Mouse (Mus musculus): Measurements from ENCODE around the gene Ptpn14. TPM values are rescaled to one million over a fixed set of nuclear protein-coding genes. Genes with fewer than 3 reads are reported as not detected.
"Not testable (repeated sequence)": the region's sequence is repeated elsewhere in the genome, so short reads cannot be mapped to it uniquely, and the experiment has no call there.

The Ptpn14 gene
- 10 to 100 TPM; 14.5 to 14.8 TPM for total RNA-seq (2021)
- long read RNA-seq, experiment 1, partial matches to known transcripts, result 2 of 4 reads
- long read RNA-seq, experiment 1, other reads (novel, unspliced or antisense), result 2 of 4 reads
- long read RNA-seq, experiment 2, partial matches to known transcripts, result 0 of 3 reads
- long read RNA-seq, experiment 2, other reads (novel, unspliced or antisense), result 3 of 3 reads

DNA sequence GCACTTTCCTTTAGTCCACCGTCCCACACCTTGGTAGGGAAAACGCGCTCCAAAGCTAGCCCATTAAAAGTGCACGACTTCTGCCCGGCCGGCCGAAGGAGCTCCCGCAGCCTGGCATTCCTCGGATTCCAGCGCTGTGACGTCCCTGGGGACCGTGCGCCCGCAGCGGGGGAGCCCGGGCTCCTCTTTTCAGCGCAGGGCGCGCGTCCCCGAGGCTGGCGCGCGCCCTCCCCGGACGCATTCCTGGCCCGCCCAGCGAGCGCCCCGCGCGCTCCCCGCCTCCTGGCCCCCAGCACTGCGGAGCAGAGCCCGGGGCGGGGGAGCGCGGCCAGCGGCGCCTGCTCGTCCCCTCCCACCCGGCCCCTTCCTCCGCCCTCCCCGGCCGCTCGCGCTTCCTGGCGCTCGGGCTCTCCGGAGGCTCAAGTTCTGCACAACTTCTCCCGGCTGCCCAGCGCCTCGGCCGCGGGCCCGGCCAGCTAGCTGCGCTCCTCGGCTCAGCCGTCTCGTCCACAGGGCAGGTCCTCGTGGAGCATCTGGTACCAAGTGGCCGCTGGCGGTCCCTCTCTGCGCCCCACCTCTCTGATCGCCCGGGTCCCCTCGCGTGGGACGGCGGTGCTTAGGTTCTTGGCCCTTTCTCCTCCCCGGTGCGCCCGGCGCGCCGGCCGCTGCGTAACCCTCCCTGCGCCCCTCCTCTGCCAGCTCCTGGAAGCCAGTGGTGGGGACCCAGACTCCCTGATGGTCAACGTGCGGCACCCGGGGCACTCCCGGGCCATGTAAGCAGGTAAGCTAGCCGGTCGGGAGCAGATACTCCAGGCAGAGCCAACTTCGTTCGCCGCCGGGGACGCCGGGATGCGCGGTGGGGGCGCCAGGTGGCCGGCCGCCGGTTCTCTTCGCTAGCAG lies at the start of gene Ptpn14:
Gene Ptpn14 (plus strand): TSS at position 385 of the 900 bp plus-strand sequence.
- no peak for TF ChIP-seq CTCF (conservative IDR thresholded peaks at IDR 0.05)
- no peak for DNase-seq (ENCODE audit: low spot score in 2 of 2)
- H3K27ac ChIP-seq, result peak within 1 kb of the TSS; percentile 76
- H3K4me3 ChIP-seq, result peak within 1 kb of the TSS; percentile 63

DNA sequence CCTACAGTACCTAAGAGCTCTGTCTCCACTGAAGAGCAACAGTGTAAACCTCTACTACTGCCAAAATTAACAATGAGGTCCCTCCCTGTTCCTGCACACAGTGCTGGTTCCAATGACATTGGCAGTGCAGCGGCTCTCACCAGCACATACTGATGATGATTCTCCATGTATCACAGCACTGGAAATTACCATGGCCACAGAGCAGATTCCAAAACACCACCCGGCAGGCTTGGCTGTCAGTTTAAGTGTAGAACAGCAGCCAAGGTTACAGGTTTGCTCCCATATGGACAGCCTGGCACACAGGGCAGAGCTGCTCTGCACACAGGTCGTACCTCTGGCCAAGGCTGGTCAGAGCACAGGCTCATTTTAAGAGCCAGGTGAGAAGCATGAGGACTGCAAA lies 48.5 kb upstream of the Ptpn14 start:
- peak overlapping the region; percentile 52; the same call in 1 of the 2 replicates for H3K27ac ChIP-seq
- H3K4me3 ChIP-seq, result no peak overlapping the region
- no peak for TF ChIP-seq CTCF (conservative IDR thresholded peaks at IDR 0.05)
- no peak for DNase-seq (ENCODE audit: low spot score in 2 of 2)

DNA sequence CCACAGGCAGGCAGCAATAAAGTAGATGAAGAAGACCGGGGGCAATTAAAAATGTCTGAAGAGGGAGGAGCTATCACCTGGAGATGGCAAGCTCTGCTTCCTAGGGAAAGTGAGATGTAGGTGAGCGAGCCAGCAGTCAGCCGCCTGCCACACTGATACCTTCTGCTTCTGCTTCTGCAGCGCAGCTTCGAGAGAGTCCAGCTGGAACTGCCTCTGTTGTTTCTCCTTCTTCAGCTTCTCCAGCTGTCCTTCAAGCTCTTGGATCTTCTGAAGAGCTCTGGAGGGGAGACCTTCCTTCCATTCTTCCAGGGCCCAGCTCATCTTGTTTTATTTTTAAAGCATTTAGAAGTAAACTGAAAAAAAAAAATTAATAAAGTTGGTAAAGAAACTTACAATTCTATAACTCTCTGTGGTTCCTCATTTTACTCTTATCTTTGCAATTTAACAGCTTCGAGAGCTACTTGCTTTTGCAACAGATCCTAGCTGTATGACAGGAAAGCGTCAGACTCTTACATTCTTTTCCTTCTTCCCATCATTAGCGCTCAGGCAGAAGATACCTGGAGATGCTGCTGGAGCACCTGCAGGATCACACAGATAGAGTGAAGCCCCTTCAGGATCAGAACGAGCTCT lies 43.2 kb upstream of the Ptpn14 start:
- H3K4me3 ChIP-seq, result no peak overlapping the region
- H3K27ac ChIP-seq, result no peak overlapping the region
- no peak for TF ChIP-seq CTCF (conservative IDR thresholded peaks at IDR 0.05)
- no peak for DNase-seq (ENCODE audit: low spot score in 2 of 2)

DNA sequence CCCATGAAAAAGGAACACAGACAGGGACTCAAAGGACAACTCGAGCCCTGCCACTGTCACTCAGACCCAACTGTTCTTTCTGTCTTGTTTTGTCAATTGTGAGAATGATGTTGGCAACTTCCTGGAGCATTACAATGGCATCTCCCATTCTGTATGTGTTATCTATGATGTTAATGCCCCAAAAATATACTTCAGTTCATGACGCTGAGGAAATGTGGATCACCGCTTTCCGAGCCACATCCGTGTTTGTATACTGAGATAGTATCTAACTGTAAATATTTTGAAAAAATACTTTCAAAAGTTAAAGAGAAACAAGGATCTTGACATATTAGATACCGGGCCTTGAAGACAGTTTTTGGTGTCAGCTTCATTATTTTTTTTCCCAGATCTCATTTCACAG lies 42.0 kb upstream of the Ptpn14 start:
- no peak overlapping the region for H3K4me3 ChIP-seq
- DNase-seq (ENCODE audit: low spot score in 2 of 2), result no peak
- H3K27ac ChIP-seq, result no peak overlapping the region
- no peak for TF ChIP-seq CTCF (conservative IDR thresholded peaks at IDR 0.05)

DNA sequence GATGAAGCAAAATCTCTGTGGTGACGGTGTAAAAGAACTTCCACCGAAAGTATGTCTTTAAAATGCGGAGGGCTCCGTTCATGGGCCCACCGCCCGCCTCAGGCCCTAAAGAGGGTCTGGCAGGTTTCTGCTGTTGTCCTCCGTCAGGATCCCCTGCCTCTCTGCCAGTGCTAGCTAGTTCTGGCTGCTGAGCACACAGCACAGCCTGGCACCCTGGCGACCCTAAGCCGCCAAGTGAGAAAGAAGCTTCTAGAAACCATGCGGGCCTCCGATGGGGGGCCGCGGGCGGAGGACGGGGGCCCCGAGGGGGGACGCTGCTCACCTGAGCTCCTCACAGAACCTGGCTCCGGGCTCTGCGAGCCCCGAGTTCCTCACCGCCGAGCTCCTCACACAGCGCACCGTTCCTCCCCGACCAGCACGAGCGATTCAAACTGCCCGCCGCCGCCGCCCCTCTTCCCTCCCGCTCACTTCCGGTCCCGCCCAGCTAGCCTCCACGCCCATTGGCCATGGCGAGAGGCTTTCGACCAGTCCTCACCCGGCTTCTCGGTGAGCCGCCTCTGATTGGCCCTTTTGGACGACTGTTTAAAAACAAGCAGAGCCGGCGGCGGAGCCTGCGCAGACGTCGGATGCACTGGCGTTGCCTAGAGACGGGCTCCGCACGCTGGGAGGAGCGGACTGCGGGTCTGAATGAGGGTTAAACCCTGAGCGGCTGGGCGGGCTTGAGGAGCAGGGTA lies 40.2 kb upstream of the Ptpn14 start, which contains the start of gene Cenpf:
Gene Cenpf (minus strand): TSS at position 433 of the 734 bp plus-strand sequence.
- peak within 1 kb of the TSS; percentile 69 for H3K4me3 ChIP-seq
- no peak for TF ChIP-seq CTCF (conservative IDR thresholded peaks at IDR 0.05)
- DNase-seq (ENCODE audit: low spot score in 2 of 2), result peak; percentile 97 to 98
- H3K27ac ChIP-seq, result peak within 1 kb of the TSS; percentile 61; the same call in 1 of the 2 replicates

DNA sequence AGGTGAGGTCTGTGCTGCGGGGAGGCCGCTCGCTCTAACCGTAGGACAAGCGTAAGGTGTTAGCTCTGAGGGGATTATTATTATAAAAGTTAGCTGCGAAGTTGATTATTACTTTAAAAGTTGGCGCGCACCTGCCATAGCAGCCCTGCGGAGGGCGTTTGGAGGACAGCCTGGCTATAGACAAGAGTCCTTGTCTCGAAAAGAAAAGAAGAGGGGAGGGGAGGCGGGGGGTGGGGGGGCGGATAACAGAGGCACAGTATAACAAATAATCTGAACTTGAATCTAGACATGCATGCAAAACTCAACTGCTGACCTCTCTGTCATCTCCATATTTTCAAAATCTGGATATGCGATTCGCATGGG lies 39.7 kb upstream of the Ptpn14 start:
- no peak for DNase-seq (ENCODE audit: low spot score in 2 of 2)
- TF ChIP-seq CTCF (conservative IDR thresholded peaks at IDR 0.05), result no peak
- Histone ChIP-seq H3K27ac (peak overlapping the region; percentile 61; the same call in 1 of the 2 replicates), H3K4me3 (peak overlapping the region; percentile 69)

DNA sequence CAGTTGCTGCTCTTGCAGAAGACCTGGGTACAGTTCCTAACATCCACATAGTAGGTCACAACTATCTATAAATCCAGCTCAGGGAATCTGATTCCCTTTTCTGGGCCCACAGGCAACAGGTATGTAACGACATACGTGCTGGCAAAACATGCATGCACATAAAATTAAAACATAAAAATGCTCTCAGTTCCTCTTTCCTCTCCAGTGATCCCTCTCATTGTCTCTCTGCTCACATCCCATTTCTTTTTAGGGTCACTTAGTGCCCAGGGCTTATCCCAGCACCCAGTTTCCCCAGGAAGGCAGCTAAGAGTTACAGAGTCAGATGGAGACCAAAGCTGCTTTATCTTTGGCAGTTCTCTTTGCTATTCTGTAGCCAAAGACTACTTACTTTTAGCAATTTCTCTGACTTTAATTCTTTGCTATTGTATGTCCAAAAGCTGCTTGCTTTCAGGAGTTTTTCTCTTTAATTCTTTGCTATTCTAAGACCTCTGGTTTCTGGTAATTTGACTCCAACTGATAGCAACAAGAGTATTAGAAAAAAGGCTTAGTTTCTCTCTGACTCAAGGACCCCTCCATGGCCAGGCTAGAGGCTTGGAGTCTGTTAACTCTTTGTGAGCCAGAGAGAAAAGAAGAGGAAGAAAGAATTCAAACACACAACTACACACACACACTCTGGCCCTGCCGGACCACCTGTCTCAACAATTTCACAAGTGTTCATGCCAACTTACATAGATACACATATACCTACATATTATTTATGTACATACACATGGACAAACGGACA lies 38.8 kb upstream of the Ptpn14 start:
- no peak for DNase-seq (ENCODE audit: low spot score in 2 of 2)
- peak overlapping the region; percentile 69 for H3K4me3 ChIP-seq
- peak overlapping the region; percentile 61; the same call in 1 of the 2 replicates for H3K27ac ChIP-seq
- no peak for TF ChIP-seq CTCF (conservative IDR thresholded peaks at IDR 0.05)

DNA sequence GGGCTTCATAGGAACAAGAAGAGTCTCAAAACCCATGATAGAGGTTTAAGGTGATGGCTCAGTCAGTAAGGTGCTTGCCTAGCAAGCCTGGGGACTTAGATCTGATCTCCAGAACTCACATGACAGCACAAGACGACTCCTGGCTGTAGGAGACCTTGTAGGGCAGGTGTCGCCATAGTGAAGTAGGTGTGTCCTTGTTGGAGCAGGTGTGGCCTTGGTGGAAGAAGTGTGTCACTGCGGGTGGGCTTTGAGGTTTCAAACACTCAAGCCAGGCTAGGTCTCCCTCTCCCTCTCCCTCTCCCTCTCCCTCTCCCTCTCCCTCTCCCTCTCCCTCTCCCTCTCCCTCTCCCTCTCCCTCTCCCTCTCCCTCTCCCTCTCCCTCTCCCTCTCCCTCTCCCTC lies 35.6 kb upstream of the Ptpn14 start:
- H3K27ac ChIP-seq; DNase-seq (ENCODE audit: low spot score in 2 of 2); H3K4me3 ChIP-seq: not testable (repeated sequence)

DNA sequence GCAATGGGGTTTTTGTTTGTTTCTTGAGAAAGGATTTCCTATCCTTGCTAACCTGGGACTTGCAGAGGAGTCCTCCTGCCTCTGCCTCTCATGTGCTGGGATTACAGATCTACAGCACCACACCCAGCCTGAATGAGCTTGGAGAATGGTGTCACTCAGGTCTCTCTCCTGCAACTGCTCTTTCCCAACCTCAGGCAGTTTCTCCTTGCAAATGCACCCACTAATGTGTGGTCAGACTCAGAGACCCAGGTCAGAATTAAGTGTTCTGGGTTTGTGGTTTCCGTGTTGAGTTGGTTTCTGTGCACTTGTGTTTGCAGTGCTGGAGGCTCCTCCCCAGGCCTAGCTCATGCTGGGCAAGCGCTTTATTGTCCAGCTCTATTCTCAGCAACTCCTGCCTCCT lies 33.7 kb upstream of the Ptpn14 start:
- DNase-seq (ENCODE audit: low spot score in 2 of 2), result no peak
- no peak for TF ChIP-seq CTCF (conservative IDR thresholded peaks at IDR 0.05)
- Histone ChIP-seq H3K27ac (no peak overlapping the region), H3K4me3 (no peak overlapping the region)

DNA sequence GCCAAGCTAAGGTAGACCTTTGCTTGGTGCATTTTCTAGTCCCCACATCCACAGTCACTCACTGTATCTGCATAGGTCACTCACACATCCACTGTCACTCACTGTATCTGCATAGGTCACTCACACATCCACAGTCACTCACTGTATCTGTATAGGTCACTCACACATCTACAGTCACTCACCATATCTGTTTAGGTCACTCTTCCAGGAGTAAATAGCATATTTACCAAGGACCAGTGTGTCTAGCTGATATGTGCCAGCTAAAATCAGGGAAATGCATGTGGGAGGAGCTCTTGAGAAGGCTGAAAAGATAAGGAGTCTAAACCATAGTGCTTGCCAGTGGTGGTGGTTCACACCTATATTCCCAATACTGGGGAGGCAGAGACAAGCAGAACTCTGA lies 32.7 kb upstream of the Ptpn14 start:
- Histone ChIP-seq H3K27ac (no peak overlapping the region), H3K4me3 (no peak overlapping the region)
- TF ChIP-seq CTCF (conservative IDR thresholded peaks at IDR 0.05), result no peak
- no peak for DNase-seq (ENCODE audit: low spot score in 2 of 2)

DNA sequence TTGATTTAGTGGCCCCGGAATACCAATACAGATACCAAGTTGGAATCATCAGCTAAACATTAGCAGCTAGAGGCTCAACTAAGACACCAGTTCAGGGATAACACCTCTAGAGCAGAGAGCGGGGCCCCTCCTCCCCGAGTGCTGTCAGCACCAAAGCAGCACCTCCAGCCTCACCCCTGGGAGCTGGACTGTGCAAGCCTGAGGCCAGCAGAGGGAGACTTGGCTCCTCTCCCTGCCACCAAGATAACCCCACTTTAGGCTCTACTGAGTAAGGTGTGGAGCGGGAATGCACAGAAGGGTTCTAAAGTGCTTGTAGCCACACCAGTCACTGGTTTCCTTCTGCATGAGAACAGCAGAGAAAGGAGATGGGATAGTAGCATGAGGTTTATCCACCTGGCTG lies 29.7 kb upstream of the Ptpn14 start:
- H3K4me3 ChIP-seq, result no peak overlapping the region
- DNase-seq (ENCODE audit: low spot score in 2 of 2), result no peak
- H3K27ac ChIP-seq, result no peak overlapping the region
- no peak for TF ChIP-seq CTCF (conservative IDR thresholded peaks at IDR 0.05)

DNA sequence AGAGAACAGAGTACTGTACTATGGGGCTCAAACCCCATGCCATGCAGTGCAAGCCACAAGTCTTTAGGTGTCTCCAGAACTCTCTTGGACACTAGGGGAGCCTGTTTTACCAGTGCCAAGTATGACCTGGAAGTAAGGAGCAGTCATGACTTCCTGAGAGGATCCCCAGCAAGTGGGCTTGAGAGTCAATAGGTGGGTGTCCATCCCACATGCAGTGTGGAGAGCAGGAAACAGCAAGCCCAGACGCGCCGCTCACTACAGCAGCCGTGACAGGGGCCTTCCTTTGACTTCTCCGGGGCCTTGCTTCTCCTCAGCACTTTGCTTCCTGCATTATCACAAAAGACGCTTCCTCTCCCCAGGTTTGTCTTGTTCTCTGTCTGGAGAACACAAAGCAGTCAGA lies 27.9 kb upstream of the Ptpn14 start:
- H3K27ac ChIP-seq, result no peak overlapping the region
- H3K4me3 ChIP-seq, result no peak overlapping the region
- no peak for DNase-seq (ENCODE audit: low spot score in 2 of 2)
- no peak for TF ChIP-seq CTCF (conservative IDR thresholded peaks at IDR 0.05)

Data from layer of hippocampus, adult 2 months (tissue).